Mouse (Mus musculus): ENCODE measurements at regions not wholly inside any gene's neighbourhood (a gene's known extent, or its start where the extent isn't known, plus 50 kb on each side); places are given as distances from the start of the nearest gene placed in this dataset.

DNA sequence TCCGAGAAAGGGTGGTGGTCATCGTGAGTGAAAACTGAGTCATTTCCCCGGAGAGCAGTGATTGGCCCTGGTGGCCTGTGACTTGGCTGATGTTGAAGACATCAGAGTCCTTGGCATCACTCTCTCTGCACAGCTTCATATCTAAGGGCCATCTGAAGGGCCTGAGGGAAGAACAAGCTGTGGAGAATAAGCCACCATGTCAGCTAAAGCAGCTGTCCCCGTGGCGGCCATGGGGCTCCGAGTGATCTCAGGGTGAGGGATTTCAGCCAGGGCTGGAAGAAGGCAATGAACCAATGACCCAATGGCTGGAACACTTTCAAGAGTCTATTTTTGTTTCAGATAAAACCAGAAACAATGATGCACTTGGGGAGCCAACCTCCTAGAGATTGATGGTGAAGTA lies 62.2 kb downstream of the Ttc32 start:
- peak; percentile 77 for DNase-seq (ENCODE audit: low read depth, low spot score)

- DNase-seq (ENCODE audit: low read depth, low spot score): peak; percentile 72
Measured at GRCm38 (mm10) chr12:9095061-9095460, 65.3 kb downstream of the Ttc32 start.

GRCm38 (mm10) chr12:9106416-9106815 lies 76.6 kb downstream of the Ttc32 start:
- peak; percentile 82 for DNase-seq (ENCODE audit: low read depth, low spot score)

DNA sequence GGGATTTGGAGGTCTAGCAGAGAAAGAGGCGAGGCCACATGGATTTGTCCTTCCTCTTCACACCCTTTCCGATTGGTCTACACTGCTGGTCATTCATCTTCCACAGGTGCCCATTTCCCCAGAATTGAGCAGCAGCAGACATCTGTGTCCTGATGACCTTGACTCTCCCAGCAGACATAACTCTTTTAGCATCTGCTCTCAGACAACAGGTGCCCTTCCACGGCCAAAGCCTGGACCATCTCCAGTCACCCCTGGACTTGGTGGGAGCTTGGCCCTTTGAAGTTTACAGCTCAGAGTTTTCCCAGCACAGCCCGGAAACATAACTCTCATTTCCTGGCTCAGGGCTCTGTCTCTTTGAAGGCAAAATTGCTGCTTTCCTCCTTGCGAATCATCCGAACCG lies 80.0 kb downstream of the Ttc32 start:
- DNase-seq (ENCODE audit: low read depth, low spot score): peak; percentile 40

- DNase-seq (ENCODE audit: low read depth, low spot score): peak; percentile 86
Measured at GRCm38 (mm10) chr12:9112161-9112674, 82.4 kb downstream of the Ttc32 start.

DNA sequence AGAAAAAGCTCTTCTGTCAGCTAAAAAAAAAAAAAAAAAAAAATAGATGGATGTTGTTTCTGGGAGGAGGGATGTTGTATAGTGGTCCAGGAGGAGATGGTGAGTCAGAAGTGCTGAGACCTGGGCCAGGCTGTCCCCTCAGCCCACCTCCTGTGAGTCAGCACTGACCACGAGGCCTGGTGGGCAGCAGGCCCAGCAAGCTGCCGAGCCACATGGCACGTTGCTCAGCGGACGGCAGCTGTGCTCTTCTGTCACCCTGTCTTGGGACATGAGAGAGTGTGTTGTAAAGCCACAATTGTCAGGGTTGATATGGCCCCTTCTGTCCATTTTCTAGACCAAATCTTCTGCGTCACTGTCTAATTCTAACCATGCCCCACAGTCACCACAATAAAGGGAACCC lies 83.9 kb downstream of the Ttc32 start:
- DNase-seq (ENCODE audit: low read depth, low spot score): peak; percentile 90

DNA sequence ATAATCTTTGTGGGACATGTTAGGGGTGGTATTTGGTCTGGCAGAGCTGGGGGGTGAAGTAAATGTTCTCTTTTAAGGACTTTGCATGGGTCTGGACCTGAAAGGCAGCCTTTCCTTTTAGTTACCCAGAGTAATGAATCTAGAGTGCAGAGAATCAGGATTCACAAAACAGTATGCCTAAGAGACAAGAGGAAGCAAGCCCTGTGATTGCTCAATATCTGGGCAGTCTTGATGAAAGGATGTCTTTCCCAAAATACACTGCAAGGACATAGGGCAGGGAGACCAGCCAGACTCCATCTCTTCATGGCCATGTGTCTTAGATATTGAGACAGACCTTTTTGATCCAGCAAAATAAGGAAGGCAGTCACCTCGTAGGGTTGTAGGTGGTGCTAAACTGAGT lies 84.3 kb downstream of the Ttc32 start:
- DNase-seq (ENCODE audit: low read depth, low spot score): peak; percentile 73

- peak; percentile 61 for DNase-seq (ENCODE audit: low read depth, low spot score)
Measured at GRCm38 (mm10) chr12:9118576-9118975, 88.8 kb downstream of the Ttc32 start.

DNA sequence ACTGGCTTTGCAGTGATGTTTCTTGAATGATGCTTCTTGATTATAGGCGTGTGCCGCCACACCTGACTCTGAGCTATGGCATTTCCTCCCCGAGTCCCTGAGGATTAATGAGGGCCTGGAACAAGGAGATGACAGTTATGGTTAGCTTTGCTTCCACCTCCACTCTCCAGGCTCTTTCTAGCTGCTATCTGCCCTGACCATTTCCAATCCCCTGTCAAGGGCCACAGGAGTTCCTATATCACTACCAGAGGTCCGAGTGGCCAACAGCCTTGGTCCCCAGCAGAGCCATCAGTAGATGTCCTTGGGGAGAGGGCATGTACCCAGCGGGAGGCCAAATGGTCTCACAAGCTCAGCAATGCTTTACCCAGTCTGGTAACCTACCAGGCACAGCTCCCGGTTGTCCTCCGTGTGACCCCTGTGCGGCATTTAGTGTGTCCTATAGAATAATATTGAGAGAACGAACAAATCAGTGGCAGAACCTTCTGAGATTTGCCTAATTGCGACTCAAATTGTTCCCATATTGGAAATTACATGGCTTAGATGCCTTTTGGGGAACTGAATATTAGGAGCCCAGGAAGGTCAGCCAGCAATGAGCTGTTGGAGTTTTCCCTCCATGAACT lies 98.2 kb downstream of the Ttc32 start:
- DNase-seq (ENCODE audit: low read depth, low spot score): no peak

DNA sequence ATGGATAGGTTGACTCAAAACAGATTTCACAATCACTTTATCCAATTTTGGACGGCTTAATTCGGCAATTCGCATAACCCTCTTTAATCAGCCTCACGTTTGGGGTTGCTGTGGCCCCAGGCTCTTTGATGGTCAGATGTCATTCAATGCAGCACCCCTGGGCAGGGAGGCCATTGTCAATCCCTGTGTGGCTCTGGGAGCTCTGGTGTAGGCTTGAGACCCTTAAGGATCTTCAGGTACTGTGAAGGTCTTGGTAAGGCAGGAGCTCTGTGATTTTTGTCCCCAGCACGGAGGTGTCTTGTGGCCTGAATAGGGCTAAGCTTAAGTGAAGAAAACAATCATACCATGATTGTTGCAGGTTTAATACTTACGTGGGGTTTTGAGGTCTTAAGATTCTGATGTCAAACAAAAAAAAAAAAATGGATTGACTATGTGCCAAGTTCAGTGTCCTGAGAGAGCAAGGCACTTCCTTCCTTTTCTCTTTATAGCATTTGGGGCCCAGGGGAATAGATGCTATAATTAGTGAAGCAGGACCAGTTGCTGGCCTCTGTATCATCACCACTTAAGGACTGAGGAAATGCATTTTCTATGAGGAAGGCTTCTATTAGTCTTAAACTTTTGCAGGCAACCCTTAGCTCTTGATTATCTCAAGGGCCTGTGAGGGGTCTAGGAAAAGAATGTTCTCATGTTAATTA lies 98.9 kb downstream of the Ttc32 start:
- DNase-seq (ENCODE audit: low read depth, low spot score): no peak

DNA sequence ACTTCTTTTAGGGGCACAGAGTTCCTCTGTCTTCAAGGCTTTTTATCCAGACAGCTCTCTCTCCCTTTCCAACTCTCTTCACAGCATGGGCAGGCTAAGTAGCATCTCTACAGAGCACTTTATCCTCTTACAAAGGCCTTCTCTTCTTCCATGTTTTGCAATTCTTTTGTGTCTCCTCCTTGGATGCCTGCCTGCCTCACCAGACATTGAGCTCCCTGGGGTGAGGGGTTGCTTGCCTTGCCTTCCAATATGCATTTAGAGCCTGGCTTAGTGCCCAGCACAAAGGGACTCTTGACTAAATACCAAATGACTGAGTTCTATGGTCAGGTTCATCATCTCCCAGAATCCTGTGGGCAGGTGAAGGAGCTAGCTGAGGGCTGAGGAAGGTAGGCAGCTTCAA lies 102.8 kb downstream of the Ttc32 start:
- no peak for DNase-seq (ENCODE audit: low read depth, low spot score)

DNA sequence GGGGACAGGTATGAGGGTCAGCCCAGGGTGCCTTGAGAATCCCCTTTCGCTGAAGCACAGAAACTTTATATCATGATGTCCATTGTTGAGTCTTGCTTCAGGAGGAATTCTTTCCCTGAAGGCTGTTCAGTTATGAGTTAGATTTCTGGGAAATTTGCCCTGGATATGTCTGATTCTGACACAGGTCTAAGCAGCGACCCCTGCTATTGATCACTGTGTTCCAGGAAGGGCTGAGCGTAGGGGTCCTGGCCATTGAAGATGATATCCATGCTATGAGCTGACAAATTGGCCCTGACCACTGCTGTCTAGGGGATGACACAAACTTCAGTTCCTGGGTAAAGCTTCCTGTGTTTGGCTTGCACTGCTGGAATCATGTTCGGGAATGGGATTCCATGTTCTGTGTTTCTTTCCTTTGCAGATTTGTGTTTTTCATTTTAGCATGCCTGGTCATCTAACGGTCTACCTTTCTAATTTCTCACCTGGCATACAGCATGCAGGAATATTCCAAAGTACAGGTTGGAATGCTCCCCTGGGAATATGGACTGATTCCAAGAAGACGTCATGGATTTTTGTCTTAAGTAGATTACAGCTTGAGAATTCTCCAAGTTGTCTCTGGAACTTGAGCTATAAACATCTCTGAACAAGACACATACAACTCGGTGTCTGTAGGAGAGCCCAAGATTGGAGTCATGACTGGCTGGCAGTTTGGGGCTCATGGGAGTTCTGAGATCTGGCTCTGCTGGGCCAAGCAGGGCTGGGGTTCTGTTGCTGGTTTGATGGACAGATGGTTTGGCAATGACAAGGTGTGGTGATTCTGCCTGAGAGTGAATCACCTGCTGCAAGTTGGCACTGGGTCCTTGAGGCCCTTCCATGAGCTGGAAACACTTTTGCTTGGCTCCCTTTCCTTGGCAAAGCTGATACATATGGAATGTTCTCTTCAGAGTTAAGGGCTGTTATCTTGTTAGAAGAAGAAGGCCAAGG lies 104.4 kb downstream of the Ttc32 start:
- peak; percentile 35 for DNase-seq (ENCODE audit: low read depth, low spot score)

GRCm38 (mm10) chr12:9151001-9151400 lies 121.2 kb downstream of the Ttc32 start:
- no peak for DNase-seq (ENCODE audit: low read depth, low spot score)

DNA sequence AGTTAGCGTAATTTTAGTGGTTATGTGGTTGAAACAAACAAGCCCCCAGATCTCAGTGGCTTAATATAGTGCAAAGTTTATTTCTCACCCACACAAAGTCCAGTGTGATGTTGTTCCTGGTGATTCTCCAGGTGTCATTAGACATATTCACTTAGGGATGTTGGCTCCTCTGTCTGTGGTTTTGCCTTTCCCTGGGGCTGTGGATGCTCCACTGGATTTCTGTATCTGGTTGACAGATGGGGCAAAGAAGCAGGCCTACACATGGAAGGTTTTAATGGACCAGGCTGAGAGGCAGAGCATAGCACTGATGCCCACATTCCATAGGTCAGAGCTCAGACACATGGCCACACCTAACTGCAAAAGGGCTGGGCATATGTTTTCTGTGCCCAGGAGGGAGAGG lies 121.6 kb downstream of the Ttc32 start:
- DNase-seq (ENCODE audit: low read depth, low spot score): peak; percentile 76

DNA sequence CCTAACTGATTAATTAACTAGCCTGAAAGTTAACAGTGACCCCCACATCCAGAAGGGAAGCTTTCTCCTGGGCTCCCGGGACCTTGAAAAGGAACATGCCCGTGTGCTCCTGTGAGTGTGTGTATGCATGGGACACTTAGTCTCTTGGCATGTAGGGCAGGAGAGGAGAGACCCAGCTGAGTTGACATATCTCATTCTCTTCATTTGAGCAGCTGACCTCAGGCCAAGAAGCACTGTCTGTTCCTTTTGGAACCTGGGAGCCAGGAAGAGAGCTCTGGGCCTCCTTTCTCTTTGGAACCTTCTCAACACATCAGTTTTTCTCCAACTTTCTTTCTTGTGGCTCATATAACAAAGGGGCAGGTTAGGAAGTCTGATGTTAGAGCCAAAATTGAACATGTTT lies 124.7 kb downstream of the Ttc32 start:
- DNase-seq (ENCODE audit: low read depth, low spot score): no peak

DNA sequence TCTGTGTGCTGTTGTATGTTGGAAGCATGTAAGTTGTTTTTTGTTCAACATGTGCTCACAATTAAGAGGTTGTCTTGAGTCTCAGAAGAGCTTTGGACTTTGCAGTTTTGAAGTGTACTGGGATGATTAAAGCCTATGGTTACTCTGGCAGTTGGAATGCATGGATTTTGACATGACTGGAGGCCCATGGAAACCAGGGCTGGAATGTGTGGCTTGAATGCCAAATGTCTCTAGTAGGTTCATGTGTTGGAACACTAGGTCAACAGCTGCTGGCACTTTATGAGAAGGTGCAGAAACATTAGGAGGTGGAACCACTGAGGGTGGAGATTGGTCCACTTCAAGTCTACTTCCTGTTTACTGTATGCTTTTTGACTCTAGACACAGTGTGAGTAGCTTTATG lies 127.0 kb downstream of the Ttc32 start:
- peak; percentile 73 for DNase-seq (ENCODE audit: low read depth, low spot score)

DNA sequence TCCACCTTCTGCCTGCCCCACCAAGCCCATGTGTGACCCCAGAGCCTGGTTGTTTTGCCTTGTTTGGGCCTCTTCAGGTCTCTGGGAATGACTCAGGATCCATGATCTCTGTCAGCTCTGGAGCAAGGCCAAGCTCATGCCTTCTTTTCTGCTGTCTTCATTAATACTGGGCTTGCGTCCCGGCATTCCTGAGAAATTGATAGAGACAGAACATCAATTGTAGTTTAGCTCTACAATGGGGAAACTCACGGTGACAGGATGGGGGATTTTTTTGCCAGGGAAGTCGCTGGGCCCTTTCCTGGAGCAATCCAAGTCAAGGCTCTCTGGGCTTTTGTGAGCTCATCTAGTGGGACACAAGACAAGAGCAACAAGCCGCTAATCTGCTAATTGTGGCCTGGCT lies 129.0 kb downstream of the Ttc32 start:
- peak; percentile 63 for DNase-seq (ENCODE audit: low read depth, low spot score)

- no peak for DNase-seq (ENCODE audit: low read depth, low spot score)
Measured at GRCm38 (mm10) chr12:9165367-9165940, 135.7 kb downstream of the Ttc32 start.

DNA sequence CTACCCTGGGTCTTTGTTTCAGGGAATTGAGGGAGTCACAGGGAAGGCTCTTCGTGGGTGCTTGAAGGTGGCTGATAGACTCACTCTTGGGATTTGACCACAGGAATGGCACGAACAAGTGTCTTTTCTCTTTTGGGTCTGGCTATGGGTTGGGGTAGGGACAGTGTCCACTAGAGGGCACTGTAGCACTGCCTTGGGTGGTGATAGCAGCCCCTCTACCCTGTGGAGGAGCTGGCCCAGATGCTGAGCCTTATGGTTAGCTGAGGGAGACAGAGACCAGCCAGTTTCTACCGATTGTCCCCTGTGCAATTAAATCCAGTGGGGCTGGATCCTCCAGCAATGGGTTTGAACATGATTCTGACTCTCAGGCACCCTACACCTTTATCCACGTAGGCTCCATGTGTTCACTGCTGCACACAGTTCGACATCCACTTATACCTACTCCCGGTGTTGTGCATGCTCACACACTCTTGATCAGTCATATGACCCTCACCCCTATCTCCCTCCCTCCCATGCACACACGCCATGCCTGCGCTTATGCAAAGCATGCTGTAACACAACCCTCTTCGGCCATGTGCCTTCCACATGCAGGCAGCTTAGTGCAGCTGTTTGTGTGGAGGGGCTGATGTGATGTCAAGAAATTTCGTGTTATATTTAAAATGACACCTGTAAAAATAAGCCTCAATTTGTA lies 136.6 kb downstream of the Ttc32 start:
- peak; percentile 83 for DNase-seq (ENCODE audit: low read depth, low spot score)

- no peak for DNase-seq (ENCODE audit: low read depth, low spot score)
Measured at GRCm38 (mm10) chr12:9169008-9169407, 139.2 kb downstream of the Ttc32 start.

DNA sequence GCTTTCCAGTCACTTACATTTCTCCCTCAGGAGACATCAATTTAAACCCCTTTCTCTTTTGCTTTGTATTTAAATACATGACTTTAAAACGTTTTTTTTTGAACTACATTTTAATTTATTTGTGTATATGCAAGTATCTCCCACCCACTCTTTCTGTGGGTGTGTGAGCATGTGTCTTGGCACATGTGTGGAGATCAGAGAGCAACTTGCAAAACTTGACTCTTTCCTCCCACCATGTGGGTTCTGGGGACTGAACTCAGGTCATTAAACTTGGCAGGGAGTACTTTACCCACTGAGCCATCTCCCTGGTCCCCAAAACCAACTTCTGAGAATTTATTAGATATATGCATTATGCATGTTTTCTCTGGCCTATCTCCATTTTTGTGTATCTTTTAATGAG lies 143.9 kb downstream of the Ttc32 start:
- DNase-seq (ENCODE audit: low read depth, low spot score): no peak
